Mouse (Mus musculus) Patski (cell line): ENCODE data around the gene Frmd5. TPM values are rescaled to one million over a fixed set of nuclear protein-coding genes. Genes with fewer than 3 reads are reported as not detected.

Experiments
- ATAC-seq: fragments of 100-300 bp; one replicate; pipeline ENCODE4 v1.8.0; 2021
- CTCF ChIA-PET: fragments of 350-600 bp; sonication (Branson Sonifier 250); formaldehyde crosslinking; loops from one replicate; lab custom pipeline; 2022; ENCODE audit warnings: inconsistent platforms; lab: Charles Lee
- POLR2A ChIA-PET: fragments of 350-600 bp; sonication (Branson Sonifier 250); formaldehyde crosslinking; loops from one replicate; lab custom pipeline; 2022; ENCODE audit warnings: antibody characterized with exemption, inconsistent platforms; lab: Charles Lee
- DNase-seq: peaks from one replicate; pipeline ENCODE4 v3.0.0-alpha.2; 2011; ENCODE audit warnings: low read depth, low spot score
- H3K27me3 ChIP-seq: fragments of 371-371 bp; one replicate; pipeline ENCODE4 v1.5.1; 2021
- CTCF ChIP-seq: fragments of 100-300 bp; IDR thresholded peaks from one replicate; pipeline ENCODE4 v1.5.1; 2021
- in situ Hi-C: fragments of 300-500 bp; cut with MboI; formaldehyde crosslinking; loops from 3 replicates; pipeline ENCODE4 v1.11.1; 2018; ENCODE audit warnings: low pct_unique_long_range_greater_than_20kb, mixed read lengths
- polyA plus RNA-seq: library from polyadenylated mRNA; unstranded; gene quantifications from one replicate; pipeline ENCODE4 v1.2.3, GENCODE M21; 2021

Frmd5 gene
- polyA plus RNA-seq, 1 experiment from 2014 or later: 0.23 TPM

- CTCF ChIA-PET: interaction anchor here (1.2 kb wide), 2 partner anchors 11 to 15 kb away, joined by 5 to 7 read pairs; no protein-coding TSS in a partner anchor
- no peak for TF ChIP-seq CTCF
- no peak for DNase-seq
- in situ Hi-C loops: no loop called here
- POLR2A ChIA-PET: interaction anchor here (0.6 to 0.8 kb wide), 2 partner anchors 10 to 183 kb away, joined by 3 read pairs; no protein-coding TSS in a partner anchor
- no peak for ATAC-seq
- H3K27me3 ChIP-seq: no peaks in the 10 kb centered on the region
Measured at GRCm38 (mm10) chr2:121602397-121602796, 204.5 kb downstream of the Frmd5 start.

- no peaks in the 10 kb centered on the region for H3K27me3 ChIP-seq
- no peak for ATAC-seq
- CTCF ChIA-PET: interaction anchor here (1.1 to 1.8 kb wide), 4 partner anchors 10 to 15 kb away, joined by 4 to 7 read pairs (median 4); no protein-coding TSS in a partner anchor
Measured at GRCm38 (mm10) chr2:121601543-121601942, 205.3 kb downstream of the Frmd5 start.

GRCm38 (mm10) chr2:121600736-121601135 is 206.2 kb downstream of the Frmd5 start:
- CTCF ChIA-PET: interaction anchor here (0.6 to 2.2 kb wide), 5 partner anchors 9 to 232 kb away, joined by 3 to 8 read pairs (median 4); no protein-coding TSS in a partner anchor
- no peaks in the 10 kb centered on the region for H3K27me3 ChIP-seq
- no peak for TF ChIP-seq CTCF
- POLR2A ChIA-PET: interaction anchor here (1.1 to 1.3 kb wide), 2 partner anchors 12 to 22 kb away, joined by 3 to 4 read pairs; no protein-coding TSS in a partner anchor
- ATAC-seq (no peak), DNase-seq (no peak)
- in situ Hi-C loops: no loop called here

More at GRCm38 (mm10) chr2:121601543-121601942, 205.3 kb downstream of the Frmd5 start:
- POLR2A ChIA-PET: interaction anchor here (1.3 kb wide), 1 partner anchor 21 kb away, joined by 4 read pairs; no protein-coding TSS in a partner anchor
- DNase-seq: no peak
- TF ChIP-seq CTCF: no peak
- in situ Hi-C loops: no loop called here

- ChIA-PET POLR2A (no interaction called here), CTCF (interaction anchor here (0.7 kb wide), 1 partner anchor 15 kb away, joined by 3 read pairs; no protein-coding TSS in a partner anchor)
- no peaks in the 10 kb centered on the region for H3K27me3 ChIP-seq
- TF ChIP-seq CTCF: no peak
- DNase-seq: no peak
- no peak for ATAC-seq
- in situ Hi-C loops: no loop called here
Measured at GRCm38 (mm10) chr2:121598249-121598648, 208.6 kb downstream of the Frmd5 start.

DNA sequence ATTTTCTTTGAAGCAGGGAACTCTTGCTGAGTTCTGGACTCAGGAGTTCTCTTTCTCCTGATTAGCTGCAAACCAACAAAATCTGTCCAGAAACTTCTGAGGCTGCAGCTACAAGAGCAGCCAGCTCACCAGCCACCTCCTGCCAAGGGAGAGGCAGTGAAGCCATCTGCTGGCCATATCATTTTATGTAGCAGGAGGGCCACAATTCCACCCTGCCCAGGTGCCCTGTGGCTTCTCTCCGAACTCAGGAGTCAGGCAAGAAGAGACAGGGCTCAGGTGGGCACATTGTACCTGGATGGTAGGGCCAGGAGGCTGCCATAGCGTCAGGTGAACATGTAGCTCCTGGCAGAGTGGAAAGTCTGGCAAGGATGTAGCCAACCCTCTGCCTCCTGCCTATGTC is 210.3 kb downstream of the Frmd5 start:
- ChIA-PET POLR2A (interaction anchor here (0.6 kb wide), 1 partner anchor 296 kb away, joined by 4 read pairs; no protein-coding TSS in a partner anchor), CTCF (interaction anchor here (1.0 kb wide), 1 partner anchor 62 kb away, joined by 3 read pairs; no protein-coding TSS in a partner anchor)
- in situ Hi-C loops: no loop called here
- no peak for TF ChIP-seq CTCF
- ATAC-seq: no peak
- H3K27me3 ChIP-seq: no peaks in the 10 kb centered on the region
- DNase-seq: no peak

GRCm38 (mm10) chr2:121594660-121595291 is 212.1 kb downstream of the Frmd5 start:
- CTCF ChIA-PET: interaction anchor here (0.8 kb wide), 1 partner anchor 22 kb away, joined by 3 read pairs; no protein-coding TSS in a partner anchor

DNA sequence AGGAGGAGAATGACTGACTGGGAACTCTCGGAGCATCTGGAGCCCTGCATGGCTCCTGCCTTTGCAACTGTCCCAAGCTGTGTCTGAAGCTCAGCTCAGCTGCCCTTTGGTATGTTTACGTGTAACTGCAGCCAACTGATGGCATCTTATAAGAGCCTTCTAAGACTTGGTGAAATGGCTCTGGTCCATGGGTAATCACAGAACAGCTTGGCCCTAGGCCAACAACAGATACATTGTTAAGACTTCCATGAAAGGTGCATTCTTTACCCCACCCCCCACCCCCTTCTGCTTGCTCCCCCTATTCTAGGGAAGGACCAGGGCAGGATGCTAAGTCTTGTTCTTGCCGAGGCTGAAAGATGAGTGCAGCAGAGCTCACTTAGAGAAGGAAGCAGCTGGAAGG is 212.8 kb downstream of the Frmd5 start:
- ATAC-seq: no peak
- in situ Hi-C loops: no loop called here
- no peak for TF ChIP-seq CTCF
- ChIA-PET POLR2A (no interaction called here), CTCF (interaction anchor here (0.8 kb wide), 1 partner anchor 23 kb away, joined by 3 read pairs; no protein-coding TSS in a partner anchor)
- DNase-seq: no peak
- H3K27me3 ChIP-seq: no peaks in the 10 kb centered on the region

More at GRCm38 (mm10) chr2:121594660-121595291, 212.1 kb downstream of the Frmd5 start:
- no peak for ATAC-seq
- no peaks in the 10 kb centered on the region for H3K27me3 ChIP-seq
- in situ Hi-C loops: no loop called here
- no peak for TF ChIP-seq CTCF
- DNase-seq: no peak
- POLR2A ChIA-PET: no interaction called here

DNA sequence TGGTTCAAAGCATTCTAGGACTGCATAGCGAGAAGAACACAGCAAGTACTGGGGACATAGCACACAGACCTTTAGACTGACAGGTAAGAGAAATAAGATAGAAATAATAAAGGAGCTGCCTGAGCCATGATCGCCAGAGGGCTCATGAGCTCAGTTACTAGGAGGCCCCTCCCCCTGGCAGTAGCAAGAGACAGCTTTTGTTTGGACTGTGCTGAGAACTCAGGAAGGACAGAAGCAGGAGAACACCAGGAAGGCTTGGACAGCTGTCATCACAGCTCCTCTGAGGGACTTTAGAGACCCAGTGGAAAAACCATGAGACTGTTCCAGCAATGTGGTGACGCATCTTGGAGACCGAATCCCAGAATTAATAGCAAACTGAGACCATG is 218.6 kb downstream of the Frmd5 start:
- POLR2A ChIA-PET: interaction anchor here (0.6 to 1.3 kb wide), 2 partner anchors 12 to 30 kb away, joined by 3 to 4 read pairs; no protein-coding TSS in a partner anchor
- DNase-seq (no peak), ATAC-seq (no peak)
- CTCF ChIA-PET: interaction anchor here (1.0 to 1.7 kb wide), 6 partner anchors 10 to 244 kb away, joined by 3 to 4 read pairs (median 4); no protein-coding TSS in a partner anchor
- H3K27me3 ChIP-seq: no peaks in the 10 kb centered on the region
- no peak for TF ChIP-seq CTCF
- in situ Hi-C loops: no loop called here

- CTCF ChIA-PET: interaction anchor here (1.0 to 1.7 kb wide), 5 partner anchors 9 to 245 kb away, joined by 3 to 4 read pairs (median 3); no protein-coding TSS in a partner anchor
- no peak for ATAC-seq
- DNase-seq: no peak
- no peak for TF ChIP-seq CTCF
- in situ Hi-C loops: no loop called here
- POLR2A ChIA-PET: interaction anchor here (1.3 kb wide), 1 partner anchor 30 kb away, joined by 4 read pairs; no protein-coding TSS in a partner anchor
- H3K27me3 ChIP-seq: no peaks in the 10 kb centered on the region
Measured at GRCm38 (mm10) chr2:121587523-121588308, 219.2 kb downstream of the Frmd5 start.

- TF ChIP-seq CTCF: no peak
- ChIA-PET CTCF (no interaction called here), POLR2A (no interaction called here)
- no peaks in the 10 kb centered on the region for H3K27me3 ChIP-seq
- in situ Hi-C loops: no loop called here
- no peak for ATAC-seq
- DNase-seq: no peak
Measured at GRCm38 (mm10) chr2:121584705-121585104, 222.2 kb downstream of the Frmd5 start.
